Mouse (Mus musculus): ENCODE results near the gene Tmem198.
A peak's percentile ranks its signal among the peaks of the same experiment; 100 is the strongest.

The Tmem198 gene

DNA sequence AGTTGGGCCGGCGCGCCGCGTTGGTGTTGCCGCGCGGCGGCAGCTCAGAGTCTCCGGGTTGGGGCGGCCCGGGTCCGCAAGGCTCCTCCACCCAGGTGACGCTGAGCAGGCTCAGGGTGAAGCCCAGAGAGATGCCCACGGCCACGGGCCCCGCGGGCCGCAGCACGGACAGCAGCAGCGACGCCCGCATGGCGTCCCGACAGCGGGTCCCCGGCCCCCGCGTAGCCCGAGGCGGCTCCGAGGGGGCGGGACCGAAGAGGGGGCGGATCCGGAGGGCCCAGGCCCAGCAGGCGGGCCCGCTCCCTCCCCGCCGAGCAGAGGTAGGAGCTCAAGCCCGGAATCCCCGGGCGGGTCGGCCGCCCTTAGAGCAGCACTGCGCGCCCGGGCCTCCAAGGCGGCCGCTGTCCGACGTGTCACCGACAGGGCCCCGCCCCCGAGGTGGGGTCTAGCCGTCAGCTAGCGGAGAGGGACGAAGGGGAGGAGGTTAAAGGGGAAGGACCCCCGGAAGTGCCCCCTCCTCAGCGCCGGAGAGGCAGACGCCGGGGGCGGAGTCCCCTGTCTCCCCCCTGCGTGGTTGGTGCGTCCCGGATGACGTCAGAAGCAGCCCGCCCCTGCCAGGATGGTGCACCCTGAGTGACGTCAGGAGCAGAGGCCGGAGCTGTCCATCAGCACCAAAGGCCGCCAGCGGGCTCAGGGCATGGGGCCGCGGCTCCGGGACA is at the start of gene Tmem198, which contains the start of gene Chpf:
Gene Tmem198, plus strand, starts transcription at position 617 of the 719 bp plus-strand sequence.
Gene Chpf, minus strand, starts transcription at position 392 of the 719 bp plus-strand sequence.
- peak; percentile 78 for DNase-seq (ENCODE audit: extremely low spot score, low read depth, low spot score)

DNA sequence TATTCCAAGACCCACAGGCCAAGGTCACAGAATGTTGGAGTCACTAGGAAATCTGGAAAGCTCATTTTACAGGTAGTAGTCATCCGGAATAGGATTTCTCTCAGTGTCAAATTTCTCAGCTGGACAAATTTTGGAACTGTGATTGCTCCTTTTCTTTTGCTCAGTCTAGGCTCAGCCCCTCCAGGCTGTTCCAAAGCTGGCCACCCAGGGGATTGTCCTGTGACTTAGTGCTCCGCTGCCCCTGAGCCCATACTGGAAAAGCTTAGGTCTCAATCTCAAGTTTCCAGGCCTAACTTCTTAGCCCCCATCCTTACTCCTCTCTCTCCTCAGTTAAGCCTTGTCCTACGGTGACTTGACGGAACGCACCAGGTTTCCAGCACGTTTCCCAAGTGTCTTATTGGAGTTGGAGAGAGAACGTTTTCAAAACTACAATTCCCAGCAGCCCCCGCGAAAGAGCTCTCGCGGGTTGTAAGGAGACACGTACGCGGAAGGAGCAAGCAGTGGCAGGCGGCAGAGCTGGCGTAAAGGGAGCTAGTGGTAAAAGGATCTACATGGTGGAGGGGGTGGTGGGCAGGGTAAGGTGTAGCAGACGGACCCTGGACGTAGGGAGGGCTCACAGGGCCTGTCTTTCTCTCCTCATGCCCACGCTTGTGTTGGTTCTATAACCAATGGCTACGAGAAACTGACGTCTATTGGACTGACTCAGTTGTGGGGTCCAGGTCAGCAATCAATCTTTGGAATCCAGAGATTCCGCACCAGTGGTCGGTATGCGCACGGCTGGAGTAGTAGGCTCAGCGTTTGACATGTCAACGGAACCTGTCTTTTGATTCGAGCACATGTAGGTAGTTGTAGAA is 43.6 kb upstream of the Tmem198 start, which contains the start of gene Gmppa:
Gene Gmppa, plus strand, starts transcription at position 456 of the 854 bp plus-strand sequence.
- DNase-seq (ENCODE audit: extremely low spot score, low read depth, low spot score), result peak; percentile 82

DNA sequence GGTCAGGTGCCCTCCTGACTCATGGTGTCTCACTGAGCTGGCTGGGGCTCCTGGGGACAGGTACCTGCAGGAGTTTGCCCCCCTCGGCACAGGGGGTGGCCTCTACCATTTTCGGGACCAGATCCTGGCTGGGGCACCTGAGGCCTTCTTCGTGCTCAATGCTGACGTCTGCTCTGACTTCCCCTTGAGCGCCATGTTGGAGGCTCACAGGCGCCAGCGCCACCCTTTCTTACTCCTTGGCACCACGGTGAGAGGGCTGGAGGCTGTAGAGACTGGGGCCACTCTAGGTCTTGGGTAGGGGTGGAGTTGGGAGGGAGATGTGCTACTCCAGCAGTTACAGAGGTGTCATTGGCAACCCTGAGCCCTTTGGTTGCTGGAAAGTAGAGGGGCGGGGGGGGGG is 40.5 kb upstream of the Tmem198 start:
- DNase-seq (ENCODE audit: extremely low spot score, low read depth, low spot score), result no peak

DNA sequence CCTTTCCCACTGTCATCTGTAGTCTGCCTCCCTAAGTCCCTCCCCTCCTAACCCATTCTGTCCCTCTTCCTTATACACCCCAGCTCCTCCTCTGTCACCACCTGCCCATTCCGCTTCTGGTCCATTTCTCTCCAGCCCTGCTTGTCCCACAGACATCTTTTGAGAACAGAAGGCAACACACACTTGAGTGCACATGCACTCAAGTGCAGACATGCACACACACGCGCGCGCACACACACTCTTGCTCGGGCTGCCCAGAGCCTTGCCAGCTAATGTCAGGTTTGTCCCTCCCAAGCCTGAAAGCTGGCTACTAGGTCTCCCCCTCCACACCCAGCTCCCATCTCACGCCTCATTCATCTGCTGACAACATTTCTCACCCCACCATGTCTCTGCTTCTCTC is 38.7 kb upstream of the Tmem198 start:
- no peak for DNase-seq (ENCODE audit: extremely low spot score, low read depth, low spot score)

DNA sequence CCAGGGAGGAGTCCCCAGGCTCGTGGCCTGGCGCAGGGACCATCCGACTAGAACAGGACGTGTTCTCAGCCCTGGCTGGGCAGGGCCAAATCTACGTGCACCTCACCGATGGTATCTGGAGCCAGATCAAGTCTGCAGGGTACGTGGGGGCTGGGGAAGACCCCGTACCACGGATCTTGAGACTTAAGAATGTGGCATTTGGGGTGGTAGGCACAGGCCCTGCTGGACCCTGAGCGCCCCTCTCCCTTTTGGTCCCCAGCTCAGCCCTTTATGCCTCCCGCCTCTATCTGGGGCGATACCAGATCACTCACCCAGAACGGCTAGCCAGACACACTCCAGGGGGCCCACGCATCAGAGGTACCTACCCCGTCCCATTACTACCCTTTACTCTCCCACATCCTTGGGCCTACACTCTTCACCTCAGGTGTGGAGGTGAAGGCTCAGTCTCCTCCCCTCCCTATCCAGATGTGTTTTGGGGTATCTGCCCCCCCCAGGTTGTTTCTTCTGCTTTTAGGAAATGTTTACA is 37.8 kb upstream of the Tmem198 start:
- no peak for DNase-seq (ENCODE audit: extremely low spot score, low read depth, low spot score)

DNA sequence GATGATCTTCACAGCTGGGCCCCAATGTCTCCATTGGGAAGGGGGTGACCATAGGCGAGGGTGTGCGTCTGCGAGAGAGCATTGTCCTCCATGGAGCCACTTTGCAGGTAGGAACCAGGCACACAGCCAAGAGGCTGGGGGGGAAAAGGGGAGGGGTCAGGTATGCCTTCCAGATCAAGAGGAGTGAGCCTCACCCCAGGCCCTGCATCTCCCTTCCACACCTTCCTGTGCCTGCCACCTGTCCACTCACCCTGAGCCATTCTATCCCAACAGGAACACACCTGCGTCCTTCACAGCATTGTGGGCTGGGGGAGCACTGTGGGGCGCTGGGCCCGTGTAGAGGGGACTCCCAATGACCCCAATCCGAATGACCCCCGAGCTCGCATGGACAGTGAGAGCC is 37.2 kb upstream of the Tmem198 start:
- DNase-seq (ENCODE audit: extremely low spot score, low read depth, low spot score), result no peak

DNA sequence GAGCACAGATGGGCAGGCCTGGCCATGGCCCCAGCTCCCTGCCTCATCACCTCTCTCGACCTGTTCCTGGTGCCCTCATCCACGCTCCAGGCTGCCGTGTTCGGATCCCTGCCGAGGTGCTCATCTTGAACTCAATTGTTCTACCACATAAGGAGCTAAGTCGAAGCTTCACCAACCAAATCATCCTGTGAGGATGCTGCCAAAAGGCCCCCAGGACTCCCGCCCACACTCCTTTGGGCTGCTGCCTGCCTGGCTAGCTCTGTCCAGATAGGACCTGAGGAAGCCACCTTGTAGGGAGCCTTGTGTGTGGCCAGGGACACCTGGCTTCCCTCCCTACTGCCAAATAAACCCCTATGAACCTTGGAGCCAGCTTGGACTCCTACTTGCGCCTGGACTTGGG is 36.5 kb upstream of the Tmem198 start:
- DNase-seq (ENCODE audit: extremely low spot score, low read depth, low spot score), result no peak

DNA sequence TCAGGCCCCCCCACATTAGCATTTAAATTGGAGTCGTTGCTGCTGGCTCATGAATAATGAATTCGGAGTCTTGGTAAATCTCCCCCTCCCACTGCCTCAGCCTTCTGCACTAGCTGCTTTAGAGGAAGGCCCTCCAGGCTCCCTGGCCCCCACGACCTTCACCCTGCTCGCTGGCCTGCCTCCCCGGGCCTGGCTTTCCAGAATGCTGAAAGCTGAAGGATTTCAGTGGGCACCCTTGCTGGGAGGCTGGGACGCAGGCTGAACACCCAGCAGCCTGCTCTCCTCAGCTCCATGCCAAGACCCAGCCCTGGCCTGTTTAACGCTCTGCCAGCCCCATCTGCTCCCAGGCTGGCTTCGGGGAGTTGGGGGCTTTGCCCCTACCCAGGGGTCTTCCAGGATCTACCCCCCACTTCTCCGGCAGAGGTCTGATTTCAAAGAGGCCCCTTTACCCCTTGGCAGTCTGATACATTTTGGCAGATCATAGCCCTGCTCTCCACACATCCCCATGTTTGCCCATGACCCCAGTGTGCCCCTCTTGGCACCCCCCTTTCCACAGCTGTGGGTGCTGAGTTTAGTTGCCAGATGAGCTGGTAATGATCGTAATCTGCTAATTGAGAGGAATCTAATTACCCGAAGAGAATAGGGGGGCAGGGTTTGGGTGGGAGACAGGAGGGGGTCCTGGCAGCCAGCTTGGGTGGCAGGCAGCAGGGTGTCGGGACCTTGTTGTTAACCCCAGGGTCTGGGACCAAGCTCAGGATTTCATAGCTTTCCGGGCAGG is 35.9 kb upstream of the Tmem198 start:
- no peak for DNase-seq (ENCODE audit: extremely low spot score, low read depth, low spot score)

DNA sequence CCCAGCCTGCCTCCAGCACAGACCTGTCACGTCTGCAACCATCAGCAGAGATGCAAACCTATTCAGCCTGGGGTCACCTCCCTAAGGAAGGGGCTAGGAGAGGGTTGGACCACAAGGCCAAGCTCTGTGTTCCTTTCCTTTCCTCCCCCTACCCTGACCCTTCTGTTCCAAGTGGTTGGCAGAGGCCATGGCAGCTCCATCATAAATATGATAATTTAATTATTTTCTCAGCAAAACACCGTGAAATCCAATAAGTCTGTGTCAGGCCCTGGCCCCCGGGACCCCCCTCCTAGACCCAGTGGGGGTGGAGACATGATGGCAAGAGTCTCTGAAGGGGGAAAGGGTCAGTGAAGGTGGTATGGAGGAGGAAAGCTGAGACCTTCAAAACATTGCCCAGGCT is 35.1 kb upstream of the Tmem198 start:
- no peak for DNase-seq (ENCODE audit: extremely low spot score, low read depth, low spot score)

DNA sequence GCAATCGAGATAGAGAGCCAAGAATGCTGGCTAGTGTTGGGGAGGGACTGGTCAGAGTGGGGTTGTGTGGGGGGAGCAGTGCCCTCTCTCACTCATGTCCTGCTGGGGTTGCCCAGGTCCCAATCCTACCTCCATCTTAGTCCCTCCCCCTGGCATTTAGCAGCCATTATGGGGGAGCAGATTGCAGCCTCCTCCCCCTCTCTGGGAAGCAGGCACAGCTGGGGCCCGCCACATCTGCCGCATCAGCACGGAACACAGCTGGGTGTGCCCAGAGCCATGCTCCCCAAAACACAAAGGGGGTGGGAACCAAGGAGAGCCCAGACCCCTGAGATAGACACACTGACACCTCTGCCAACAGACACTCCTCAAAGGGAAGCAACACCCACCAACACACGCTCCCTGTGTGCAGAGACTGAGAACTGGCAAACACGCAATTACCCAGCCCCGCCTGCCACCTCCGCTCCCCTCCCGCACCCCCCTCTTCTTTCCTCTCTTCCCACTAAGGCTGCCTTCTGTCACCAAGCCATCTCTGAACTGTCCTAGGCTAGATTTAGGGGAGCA is 34.1 kb upstream of the Tmem198 start:
- DNase-seq (ENCODE audit: extremely low spot score, low read depth, low spot score), result no peak

DNA sequence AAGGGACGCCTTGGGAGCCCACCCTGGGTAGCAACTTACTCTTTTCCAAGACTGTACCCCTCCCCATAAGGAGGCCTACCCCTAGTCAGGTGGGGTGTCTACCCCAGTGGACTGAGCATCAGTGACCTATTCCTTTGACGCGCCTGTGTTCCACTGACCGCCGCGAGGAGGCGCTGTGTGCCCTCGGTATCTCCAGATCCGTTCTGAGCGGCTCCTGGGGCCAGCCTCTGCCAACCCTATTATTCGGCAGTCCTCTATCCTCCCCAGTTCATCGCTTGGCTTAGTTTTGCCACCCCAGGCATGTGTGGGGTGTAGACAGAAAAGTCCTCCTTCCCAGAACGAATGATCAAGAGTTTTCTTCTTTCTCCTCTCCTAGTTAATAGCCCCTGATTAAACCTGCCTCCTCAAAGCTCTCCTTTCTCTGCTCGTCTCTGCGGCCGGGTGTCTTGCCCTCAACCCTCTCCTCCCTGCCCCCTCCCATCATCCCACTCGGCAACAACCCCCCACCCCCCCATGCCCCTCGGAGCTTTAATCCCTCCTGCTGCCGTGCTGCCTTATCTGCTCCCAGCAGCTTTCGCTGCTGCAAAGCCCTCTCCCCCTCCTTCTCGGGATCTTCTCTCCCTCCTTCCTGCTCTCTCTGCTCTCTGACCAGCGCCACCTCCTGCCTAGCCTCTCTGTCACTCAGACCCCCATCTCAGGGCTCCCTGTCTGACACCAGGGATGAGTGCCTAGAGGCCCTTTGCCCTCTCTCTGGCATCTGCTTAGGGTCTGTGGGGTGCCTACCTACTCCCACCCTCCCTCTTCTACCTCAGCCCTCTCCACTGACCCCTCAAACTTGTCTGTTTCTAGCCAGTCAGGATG is 33.4 kb upstream of the Tmem198 start:
- DNase-seq (ENCODE audit: extremely low spot score, low read depth, low spot score), result no peak

DNA sequence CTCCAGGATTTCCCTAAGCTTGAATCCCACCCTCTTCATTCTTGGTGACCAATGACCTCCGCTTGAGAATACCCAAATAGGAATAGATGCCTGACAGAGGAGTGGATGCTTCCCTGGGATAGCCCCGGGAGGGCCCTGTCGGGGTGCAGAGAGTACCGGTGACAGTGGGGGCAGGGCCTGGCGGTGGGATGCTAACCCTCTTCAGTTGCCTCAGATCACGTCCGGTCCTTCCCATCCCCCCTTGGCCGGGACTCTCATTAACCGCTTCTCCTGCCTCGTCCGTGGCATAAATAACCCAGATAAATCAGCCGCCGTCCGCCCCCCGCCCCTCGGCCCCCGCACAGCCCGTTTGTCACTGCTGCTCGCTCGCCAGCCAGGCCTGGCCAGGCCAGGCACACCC is 32.7 kb upstream of the Tmem198 start:
- no peak for DNase-seq (ENCODE audit: extremely low spot score, low read depth, low spot score)

DNA sequence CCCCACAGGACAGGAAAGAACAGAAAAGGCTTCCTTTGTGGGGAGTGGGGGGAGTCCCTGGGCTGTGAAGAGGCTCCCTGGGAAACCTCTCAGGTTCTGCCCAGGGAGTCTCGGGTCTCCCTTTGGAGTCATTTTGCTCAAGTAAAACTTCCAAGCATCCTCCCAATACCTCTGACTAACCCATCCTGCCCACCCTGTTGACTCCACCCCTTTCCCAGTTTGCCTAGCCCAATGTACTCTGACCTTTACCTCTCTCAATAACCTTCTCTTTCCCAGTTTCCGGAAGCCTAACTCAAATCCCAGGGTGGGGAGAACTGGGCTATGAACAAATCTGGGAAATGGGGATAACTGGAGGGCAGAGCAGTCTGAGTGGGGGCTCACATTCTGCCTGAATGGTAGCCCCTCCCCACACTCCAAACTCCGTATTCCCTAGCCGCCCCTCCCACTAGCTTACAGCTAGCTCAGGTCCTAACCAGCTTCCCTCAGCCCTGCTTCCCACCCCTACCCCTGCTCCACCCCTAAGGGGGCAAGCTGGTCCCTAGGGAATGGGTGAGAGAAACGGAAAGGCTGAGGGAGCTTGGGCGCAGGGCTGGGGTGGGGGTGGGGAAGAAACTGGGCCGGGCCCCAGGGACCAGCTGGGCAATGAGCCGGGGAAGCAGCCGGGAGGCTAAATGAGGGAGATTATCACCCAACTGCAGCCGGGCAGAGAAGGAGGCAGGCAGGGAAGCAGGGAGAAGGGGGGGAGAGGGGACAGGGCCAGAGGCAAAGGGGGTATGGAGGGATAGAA is 31.9 kb upstream of the Tmem198 start:
- DNase-seq (ENCODE audit: extremely low spot score, low read depth, low spot score), result no peak

DNA sequence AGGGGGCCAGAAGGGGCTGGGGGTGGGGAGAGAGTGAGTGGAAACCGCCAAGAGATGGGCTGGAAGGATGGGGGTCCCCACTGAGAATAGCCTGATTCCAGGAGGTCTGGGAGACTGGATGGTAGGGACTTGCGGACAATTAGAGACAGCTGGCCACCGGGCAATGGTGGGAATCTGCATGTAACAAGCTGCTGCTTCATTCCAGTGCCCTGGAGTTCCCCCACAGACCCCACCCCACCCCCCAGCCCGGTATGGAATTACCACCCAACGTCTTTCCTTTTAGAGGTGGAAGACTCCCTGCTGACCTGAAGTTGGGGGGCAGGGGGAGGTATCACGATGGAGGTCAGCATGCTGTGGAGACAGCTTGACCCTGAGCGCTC is 31.3 kb upstream of the Tmem198 start:
- DNase-seq (ENCODE audit: extremely low spot score, low read depth, low spot score), result no peak

DNA sequence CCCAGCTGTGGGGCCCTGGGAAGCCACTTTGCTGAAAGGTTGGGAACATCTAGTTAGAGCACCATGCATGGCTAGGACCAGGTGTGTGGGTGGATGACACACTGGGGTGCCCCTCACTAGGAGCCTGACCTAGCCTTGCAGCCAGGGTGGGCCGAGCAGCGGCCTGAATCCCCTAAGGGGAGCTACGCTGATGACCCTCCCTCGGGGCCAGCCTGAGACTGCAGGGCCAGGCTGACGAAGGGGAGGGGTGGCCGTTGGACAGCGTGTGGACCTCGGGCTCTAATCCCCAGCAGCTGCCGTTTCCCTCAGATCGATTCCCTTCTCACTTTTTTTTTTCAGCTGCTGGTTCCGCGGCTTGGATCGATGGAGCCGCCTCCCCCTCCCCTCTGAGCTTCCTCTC is 30.4 kb upstream of the Tmem198 start:
- no peak for DNase-seq (ENCODE audit: extremely low spot score, low read depth, low spot score)

DNA sequence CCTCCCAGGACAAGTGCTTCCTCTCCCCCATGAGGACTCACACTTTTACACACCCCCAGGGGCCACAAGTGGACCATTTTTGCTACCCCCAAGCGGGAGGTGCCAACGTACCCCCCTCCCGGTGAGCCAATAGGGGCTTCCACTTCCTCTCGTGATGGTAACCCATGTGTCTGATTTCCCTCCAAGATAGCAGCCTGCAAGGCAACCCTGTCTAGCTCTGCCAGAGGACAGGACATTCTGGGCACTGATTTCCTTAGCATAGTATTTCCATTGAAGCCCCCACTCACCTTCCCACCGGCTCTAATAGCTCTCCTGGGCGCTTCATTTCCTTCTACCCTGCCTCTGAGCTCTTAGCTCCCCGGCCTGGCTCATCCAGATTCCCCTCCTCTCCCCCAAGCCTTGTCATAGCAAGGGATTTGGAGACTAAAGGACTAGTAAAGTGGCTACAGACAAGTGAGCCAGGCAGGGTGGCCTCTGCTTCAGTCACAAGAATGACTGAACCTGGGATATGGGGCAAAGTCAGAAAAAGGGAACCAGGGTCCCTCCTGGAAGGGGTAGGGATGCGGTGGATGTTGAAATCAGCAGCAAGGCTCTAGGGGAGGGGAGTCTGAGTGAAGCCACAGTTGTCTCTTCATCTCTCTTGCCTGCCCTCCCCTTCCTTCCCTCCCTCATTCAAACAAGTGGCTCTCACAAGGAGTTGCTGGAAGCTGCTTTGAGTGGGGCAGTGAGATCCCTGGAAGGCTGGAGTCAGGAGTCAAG is 29.8 kb upstream of the Tmem198 start:
- no peak for DNase-seq (ENCODE audit: extremely low spot score, low read depth, low spot score)

DNA sequence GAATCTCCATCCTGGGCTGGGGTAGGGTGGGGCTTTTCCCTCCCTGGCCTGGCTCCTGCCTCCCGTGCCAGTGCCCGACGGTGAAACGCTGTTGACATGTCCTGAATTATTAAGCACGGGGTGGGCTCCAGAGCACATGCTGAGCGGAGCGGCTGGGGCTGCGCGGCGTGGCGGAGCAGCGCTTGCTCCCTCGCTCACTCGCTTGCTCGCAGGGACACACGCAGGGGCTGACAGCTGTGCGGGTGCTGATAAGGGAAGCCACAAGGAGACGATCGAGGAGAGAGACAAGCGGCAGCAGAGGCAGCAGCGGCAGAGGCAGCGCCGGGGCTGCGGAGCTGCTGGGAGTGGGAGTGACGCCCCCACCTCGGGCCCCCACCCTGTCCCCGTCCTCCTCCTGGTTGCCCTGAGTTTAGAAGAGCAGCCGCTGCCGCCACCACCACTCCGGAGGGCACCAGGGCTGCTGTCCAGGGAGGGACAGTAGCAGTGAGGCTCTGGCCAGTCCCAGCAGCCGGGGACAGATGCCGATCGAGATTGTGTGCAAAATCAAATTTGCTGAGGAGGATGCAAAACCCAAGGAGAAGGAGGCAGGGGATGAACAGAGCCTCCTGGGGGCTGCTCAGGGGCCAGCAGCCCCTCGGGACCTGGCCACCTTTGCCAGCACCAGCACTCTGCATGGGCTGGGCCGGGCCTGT is 28.9 kb upstream of the Tmem198 start, which contains the start of gene Asic4:
Gene Asic4, plus strand, starts transcription at position 123 of the 692 bp plus-strand sequence.
- DNase-seq (ENCODE audit: extremely low spot score, low read depth, low spot score), result no peak

DNA sequence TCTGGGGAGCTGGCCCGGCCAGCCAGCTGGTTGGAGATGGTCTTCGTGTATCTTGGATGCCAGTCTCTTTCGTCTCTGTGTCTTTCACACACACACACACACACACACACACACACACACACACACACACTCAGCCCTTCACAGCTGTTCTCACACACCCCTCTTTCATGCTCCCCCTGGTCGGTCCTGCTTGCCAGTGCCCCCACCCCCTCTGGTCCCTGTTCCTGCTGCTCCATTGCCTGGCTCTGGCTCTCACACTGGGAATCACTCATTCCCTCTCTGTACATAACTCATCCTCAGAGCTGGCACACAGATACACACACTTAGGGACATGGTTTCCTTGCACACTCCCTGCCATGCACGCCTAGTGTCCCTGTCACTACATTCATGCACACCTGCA is 27.4 kb upstream of the Tmem198 start:
- no peak for DNase-seq (ENCODE audit: extremely low spot score, low read depth, low spot score)
